Mouse (Mus musculus): ENCODE measurements at regions not wholly inside any gene's neighbourhood (a gene's known extent, or its start where the extent isn't known, plus 50 kb on each side); places are given as distances from the start of the nearest gene placed in this dataset.

DNA sequence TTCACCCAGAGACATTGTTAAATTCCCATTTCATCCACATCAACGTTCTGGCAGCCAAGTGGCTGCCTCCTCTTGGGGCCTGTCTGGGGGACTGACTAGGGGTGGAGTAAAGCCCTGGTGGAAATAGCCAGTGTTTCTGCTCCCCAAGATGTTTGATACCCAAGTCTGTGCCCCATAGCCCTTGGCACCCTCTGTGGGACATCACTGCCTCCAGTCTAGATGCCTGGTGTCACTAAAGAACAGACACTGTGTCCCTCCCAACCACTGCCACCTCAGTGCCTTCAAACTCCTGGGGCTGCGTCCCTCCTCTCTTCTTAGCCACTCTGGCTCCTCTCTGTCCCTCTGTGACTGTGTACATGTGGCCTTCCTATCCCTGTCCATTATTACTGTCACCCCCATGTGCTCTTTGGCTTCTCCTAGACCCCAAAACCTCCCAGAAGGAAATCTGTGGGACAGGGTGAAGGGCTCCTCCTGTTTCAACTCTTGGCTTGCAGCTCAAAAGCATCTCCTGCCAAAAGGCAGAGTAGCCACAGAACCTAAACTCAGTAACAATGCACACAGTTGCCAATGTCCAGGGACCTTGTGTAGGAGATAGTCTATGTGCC lies 224.8 kb upstream of the Irx4 start:
- TF ChIP-seq CTCF (IDR thresholded peaks at IDR 0.05; ENCODE audit: low read depth, low read length): no peak
- no peak for TF ChIP-seq GATA1 (IDR thresholded peaks at IDR 0.05; ENCODE audit: borderline replicate concordance, low read length)
- no peak for TF ChIP-seq POLR2AphosphoS5 (IDR thresholded peaks at IDR 0.05; ENCODE audit: insufficient replicate concordance, low read depth, low read length)
- TF ChIP-seq TAL1 (conservative IDR thresholded peaks at IDR 0.05; ENCODE audit: low read depth, low read length): no peak
- no peak for TF ChIP-seq GATA2 (IDR thresholded peaks at IDR 0.05; ENCODE audit: borderline replicate concordance, low read depth, low read length)

Measured in G1E (cell line).